ENCODE assay signal across 14 mouse cellular contexts in the genomic region with DNA sequence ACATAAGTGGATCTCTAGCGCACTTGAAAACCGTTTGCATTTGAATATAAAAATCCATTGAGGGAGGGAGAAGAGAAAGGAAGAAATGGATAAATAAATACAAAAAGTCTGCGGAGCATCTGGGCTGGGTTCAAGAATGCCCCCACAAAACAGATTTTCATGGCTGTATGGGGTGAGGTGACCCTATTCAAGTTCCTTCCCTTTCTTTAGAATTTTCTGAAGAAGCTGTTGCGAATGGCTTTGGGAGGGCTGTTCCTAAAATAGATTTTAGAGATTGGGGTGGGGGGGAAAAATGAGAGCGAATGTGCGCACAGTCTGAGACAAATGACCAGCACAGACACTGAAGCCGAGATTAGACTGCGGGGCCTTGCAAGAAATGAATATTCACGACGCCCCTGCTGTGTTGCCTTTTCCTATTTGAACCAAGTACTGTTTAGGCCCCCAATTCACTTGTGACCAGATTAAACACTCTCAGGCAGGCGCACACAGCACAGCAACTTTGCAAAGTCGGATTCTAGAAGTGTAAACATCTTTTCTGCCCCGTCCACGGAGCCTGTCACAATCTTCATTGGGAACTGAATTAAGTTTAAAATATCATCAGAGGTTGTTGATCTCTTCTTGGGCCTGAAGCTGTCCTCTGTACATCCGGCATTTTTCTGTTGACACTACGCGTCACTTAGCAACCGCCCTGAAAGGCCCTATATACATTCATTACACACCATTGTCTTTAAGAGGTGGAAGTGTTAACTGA. TPM values are rescaled to one million over a fixed set of nuclear protein-coding genes. Genes with fewer than 3 reads are reported as not detected.
DNase-seq lines count a peak whose midpoint lies in the region; ATAC-seq lines count a peak whose summit lies in the region.
"Had no signal": no experiment of that assay in that cellular context is flagged by ENCODE, and none has a peak within 500 bp of the region (broad histone marks: within the 10 kb centered on the region; RNA-seq: fewer than 3 reads in every experiment).

No protein-coding gene starts in this region.

- intact Hi-C loops in heart, postnatal 14 days (cut with DNase I): no loop called here

- ATAC-seq in forebrain, embryonic 14.5 days: 0 out of 2 replicates have a peak, but pooled peaks have one; percentile 52
- peak; percentile 87 for ATAC-seq in midbrain, embryonic 13.5 days

- H3K27ac ChIP-seq in heart, embryonic 10.5 days: peak overlapping the region; percentile 10; the same call in 1 of the 2 replicates
- no peak overlapping the region for H3K27ac ChIP-seq in forebrain, embryonic 14.5 days (ENCODE audit: low read depth, low read length)
- H3K27ac ChIP-seq in midbrain, embryonic 13.5 days: peak overlapping the region; percentile 53
- H3K27ac ChIP-seq: limb, embryonic 12.5 days had no signal

- H3K9me3 ChIP-seq in heart, embryonic 10.5 days: no peaks in the 10 kb centered on the region
- H3K9me3 ChIP-seq in forebrain, embryonic 14.5 days (replicated peaks; ENCODE audit: control insufficient read depth, low read length): no peaks in the 10 kb centered on the region
- H3K9me3 ChIP-seq in midbrain, embryonic 13.5 days: no peaks in the 10 kb centered on the region
- H3K9me3 ChIP-seq: limb, embryonic 12.5 days had no signal

- H3K4me1 ChIP-seq in heart, embryonic 10.5 days: peaks cover 34% of the 10 kb centered on the region
- peaks cover 17% of the 10 kb centered on the region for H3K4me1 ChIP-seq in forebrain, embryonic 14.5 days (ENCODE audit: control insufficient read depth, insufficient read depth, low read length)
- H3K4me1 ChIP-seq in midbrain, embryonic 13.5 days (replicated peaks): peaks cover 37% of the 10 kb centered on the region

- no peak for DNase-seq in heart, embryonic 10.5 days (ENCODE audit: low spot score)
- no peak for DNase-seq in heart, postnatal 14 days
- DNase-seq in R1 (ENCODE audit: low read depth, low spot score): peak; percentile 61
- DNase-seq in forebrain, embryonic 14.5 days (ENCODE audit: low spot score): peak; percentile 40
- DNase-seq in right cerebral cortex, postnatal 10 days (ENCODE audit: low spot score in 2 of 2): no peak
- no peak for DNase-seq in ovary, postnatal 10 days (ENCODE audit: low spot score)
- no peak for DNase-seq in thymus, postnatal 10 days (ENCODE audit: low spot score in 2 of 2)
- DNase-seq: adrenal gland, adult 2 months; gastrocnemius, postnatal 36 days had no signal

- H3K36me3 ChIP-seq in heart, embryonic 10.5 days: no peaks in the 10 kb centered on the region
- H3K36me3 ChIP-seq in forebrain, embryonic 14.5 days (ENCODE audit: control insufficient read depth, insufficient read depth, low read length): no peaks in the 10 kb centered on the region
- H3K36me3 ChIP-seq in midbrain, embryonic 13.5 days: no peaks in the 10 kb centered on the region
- H3K36me3 ChIP-seq: limb, embryonic 12.5 days had no signal

- H3K27me3 ChIP-seq in heart, embryonic 10.5 days (ENCODE audit: insufficient read depth, poor library complexity, severe bottlenecking): no peaks in the 10 kb centered on the region
- peaks cover 11% of the 10 kb centered on the region for H3K27me3 ChIP-seq in forebrain, embryonic 14.5 days (replicated peaks; ENCODE audit: control insufficient read depth, insufficient read depth, low read length)
- H3K27me3 ChIP-seq in midbrain, embryonic 13.5 days: peaks cover 17% of the 10 kb centered on the region

- H3K4me3 ChIP-seq in heart, embryonic 10.5 days: 0 out of 2 replicates have a peak overlapping the region, but pooled peaks have one; percentile 8
- H3K4me3 ChIP-seq in forebrain, embryonic 14.5 days (ENCODE audit: low read depth, low read length): no peak overlapping the region
- peak overlapping the region; percentile 18 for H3K4me3 ChIP-seq in midbrain, embryonic 13.5 days (replicated peaks)
- H3K4me3 ChIP-seq: limb, embryonic 12.5 days had no signal

- H3K4me2 ChIP-seq in forebrain, embryonic 14.5 days (ENCODE audit: low read length): peak overlapping the region; percentile 23
- peak overlapping the region; percentile 46 for H3K4me2 ChIP-seq in midbrain, embryonic 13.5 days (replicated peaks)
- H3K4me2 ChIP-seq: limb, embryonic 12.5 days had no signal

- no peak overlapping the region for H3K9ac ChIP-seq in forebrain, embryonic 14.5 days (ENCODE audit: low read length)
- no peak overlapping the region for H3K9ac ChIP-seq in midbrain, embryonic 13.5 days (replicated peaks)
- H3K9ac ChIP-seq: limb, embryonic 12.5 days had no signal

- 46% methylated on average over 18 of the region's 18 CpGs for WGBS in heart, embryonic 10.5 days
- 8% methylated on average over 18 of the region's 18 CpGs for WGBS in forebrain, embryonic 14.5 days
- WGBS in midbrain, embryonic 13.5 days: 4% methylated on average over 18 of the region's 18 CpGs

RNA-seq across cellular contexts. Expression of gene Foxb1, which starts 47.0 kb away (rescaled TPM):
- not detected in 2 replicates for polyA plus RNA-seq in heart, embryonic 10.5 days (2016; fragmentation: Nextera tagmentation; extraction: Ambion mirVana)
- under 1 TPM in 1 of 2 experiments, not detected in 1; 0.07 TPM for total RNA-seq in heart, postnatal 14 days (2021)
- 2.2 and 2.5 TPM in 2 replicates for polyA plus RNA-seq in forebrain, embryonic 14.5 days (2014; fragmentation: Nextera tagmentation; extraction: Ambion mirVana)
- 14.2 and 20.6 TPM in 2 replicates for polyA plus RNA-seq in midbrain, embryonic 13.5 days (2015; fragmentation: Nextera tagmentation; extraction: Ambion mirVana)
- total RNA-seq: adrenal gland, adult 2 months; gastrocnemius, postnatal 36 days; layer of hippocampus, adult 8-10 months; neutrophil, adult 5-6 weeks had no signal
- polyA plus RNA-seq: adrenal gland, adult 2 months; intestine, embryonic 14.5 days; limb, embryonic 12.5 days had no signal

Comparison
In these comparisons a context has a peak if more than half of its experiments do, and no peak if none do; other contexts are left out.
1. DNase-seq: peak in R1 (single experiment) and forebrain, embryonic 14.5 days (single experiment); none in heart, embryonic 10.5 days (single experiment), heart, postnatal 14 days (0 of 2), right cerebral cortex, postnatal 10 days (0 of 2), ovary, postnatal 10 days (single experiment) and thymus, postnatal 10 days (0 of 2).